Mouse (Mus musculus): ENCODE measurements around the gene Gramd1a.

Gene Gramd1a

GRCm38 (mm10) chr7:31097583-31098248 is 58.0 kb downstream of the Gramd1a start:
- peak; percentile 79 to 89 for DNase-seq (ENCODE audit: low spot score in 2 of 2)

- peak in 1 of 2 experiments; percentile 44 for DNase-seq (ENCODE audit: low spot score in 2 of 2)
These were observed 58.7 kb downstream of the Gramd1a start for GRCm38 (mm10) chr7:31096892-31097564.

GRCm38 (mm10) chr7:31094774-31095501 is 60.8 kb downstream of the Gramd1a start:
- peak in 1 of 2 experiments; percentile 34 for DNase-seq (ENCODE audit: low spot score in 2 of 2)

GRCm38 (mm10) chr7:31089721-31090120 is 66.0 kb downstream of the Gramd1a start:
- peak; percentile 72 to 75 for DNase-seq (ENCODE audit: low spot score in 2 of 2)

GRCm38 (mm10) chr7:31088206-31088605 is 67.5 kb downstream of the Gramd1a start:
- no peak for DNase-seq (ENCODE audit: low spot score in 2 of 2)

- DNase-seq (ENCODE audit: low spot score in 2 of 2), result peak in 1 of 2 experiments; percentile 44
These were observed 68.4 kb downstream of the Gramd1a start for GRCm38 (mm10) chr7:31087262-31087661.

GRCm38 (mm10) chr7:31086175-31086755 is 69.4 kb downstream of the Gramd1a start:
- peak; percentile 67 to 86 for DNase-seq (ENCODE audit: low spot score in 2 of 2)

GRCm38 (mm10) chr7:31085171-31085570 is 70.5 kb downstream of the Gramd1a start:
- no peak for DNase-seq (ENCODE audit: low spot score in 2 of 2)

GRCm38 (mm10) chr7:31084140-31084539 is 71.6 kb downstream of the Gramd1a start:
- no peak for DNase-seq (ENCODE audit: low spot score in 2 of 2)

GRCm38 (mm10) chr7:31082831-31083588 is 72.7 kb downstream of the Gramd1a start:
- DNase-seq (ENCODE audit: low spot score in 2 of 2), result no peak

- no peak for DNase-seq (ENCODE audit: low spot score in 2 of 2)
These were observed 73.6 kb downstream of the Gramd1a start for GRCm38 (mm10) chr7:31082106-31082505.

GRCm38 (mm10) chr7:31081106-31081505 is 74.6 kb downstream of the Gramd1a start:
- DNase-seq (ENCODE audit: low spot score in 2 of 2), result no peak

GRCm38 (mm10) chr7:31080611-31081010 is 75.1 kb downstream of the Gramd1a start:
- no peak for DNase-seq (ENCODE audit: low spot score in 2 of 2)

All from natural killer cell, adult 2 months (primary cell).